Mouse (Mus musculus): ENCODE data around the gene Klhl35. TPM values are rescaled to one million over a fixed set of nuclear protein-coding genes. Genes with fewer than 3 reads are reported as not detected.
A peak's percentile ranks its signal among the peaks of the same experiment; 100 is the strongest.

Klhl35 gene
- polyA plus RNA-seq, 1 experiment from 2014 or later = 0.63 TPM

DNA sequence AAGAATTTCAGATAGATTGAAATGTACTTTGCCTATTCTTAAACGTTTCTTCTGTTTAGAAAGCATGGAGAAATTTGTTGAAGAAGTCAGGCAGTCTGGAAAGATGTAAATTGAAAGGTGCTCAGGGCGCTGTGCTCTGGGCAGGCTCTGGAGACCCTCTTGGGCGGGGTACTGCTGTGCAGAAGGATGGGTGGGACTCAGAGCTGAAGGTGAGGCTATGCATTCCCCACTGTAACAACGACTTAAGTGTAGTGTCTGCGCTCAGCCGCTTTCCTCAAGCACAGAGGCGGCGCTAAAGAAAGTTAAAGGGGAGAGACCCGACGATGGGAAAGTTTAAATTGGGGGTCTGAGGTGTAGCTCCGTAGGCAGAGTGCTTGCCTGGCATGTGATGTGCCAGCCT lies 35.6 kb upstream of the Klhl35 start:
- no peak for ATAC-seq (replicated peaks; ENCODE audit: extremely low read depth, insufficient read depth, low FRiP score)
- no peak overlapping the region for H3K4me3 ChIP-seq (ENCODE audit: low read length)
- 0 out of 2 replicates have a peak, but pooled peaks cover under 1% of the 10 kb centered on the region for H3K36me3 ChIP-seq (ENCODE audit: control insufficient read depth, insufficient read depth)
- no peak overlapping the region for H3K27ac ChIP-seq (ENCODE audit: low read length)
- 71% methylated on average over 11 of the region's 11 CpGs for WGBS
- no peaks in the 10 kb centered on the region for H3K27me3 ChIP-seq (ENCODE audit: control insufficient read depth, insufficient read depth, low read length)
- peaks cover 17% of the 10 kb centered on the region for H3K4me1 ChIP-seq (ENCODE audit: control insufficient read depth, insufficient read depth, low read length)
- H3K9me3 ChIP-seq (replicated peaks; ENCODE audit: control insufficient read depth, low read length) = no peaks in the 10 kb centered on the region
- H3K9ac ChIP-seq (ENCODE audit: low read length) = no peak overlapping the region
- H3K4me2 ChIP-seq (ENCODE audit: low read depth, low read length) = no peak overlapping the region

DNA sequence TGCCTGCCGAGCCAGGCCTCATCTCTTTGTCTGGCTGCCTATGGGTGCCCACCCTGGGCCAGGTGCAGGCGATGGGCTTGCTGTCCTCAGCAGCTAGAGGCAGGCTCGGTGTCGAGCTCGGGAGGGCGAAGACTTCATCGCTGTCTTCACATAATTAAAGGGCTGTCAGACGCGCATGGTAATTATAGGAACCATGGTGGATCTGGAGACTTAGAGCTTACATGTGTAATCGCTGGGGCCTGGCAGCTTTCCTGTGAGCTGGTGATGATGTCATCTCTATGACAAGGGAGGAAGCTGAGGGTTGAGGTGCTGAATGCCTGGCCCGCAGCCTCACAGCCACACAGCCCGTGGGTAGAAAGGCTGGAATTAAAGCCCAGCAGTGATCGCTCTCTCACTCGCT lies 33.6 kb upstream of the Klhl35 start:
- WGBS = 37% methylated on average over 14 of the region's 14 CpGs
- ATAC-seq (replicated peaks; ENCODE audit: extremely low read depth, insufficient read depth, low FRiP score) = peak; percentile 26; the same call in 1 of the 2 replicates
- peaks cover 17% of the 10 kb centered on the region for H3K4me1 ChIP-seq (ENCODE audit: control insufficient read depth, insufficient read depth, low read length)
- peak overlapping the region; percentile 2 for H3K9ac ChIP-seq (ENCODE audit: low read length)
- peak overlapping the region; percentile 32 for H3K27ac ChIP-seq (ENCODE audit: low read length)
- no peaks in the 10 kb centered on the region for H3K36me3 ChIP-seq (ENCODE audit: control insufficient read depth, insufficient read depth)
- H3K4me2 ChIP-seq (ENCODE audit: low read depth, low read length) = no peak overlapping the region
- no peaks in the 10 kb centered on the region for H3K9me3 ChIP-seq (replicated peaks; ENCODE audit: control insufficient read depth, low read length)
- H3K27me3 ChIP-seq (ENCODE audit: control insufficient read depth, insufficient read depth, low read length) = no peaks in the 10 kb centered on the region
- no peak overlapping the region for H3K4me3 ChIP-seq (ENCODE audit: low read length)

- H3K9ac ChIP-seq (ENCODE audit: low read length) = no peak overlapping the region
- ATAC-seq (replicated peaks; ENCODE audit: extremely low read depth, insufficient read depth, low FRiP score) = no peak
- no peak overlapping the region for H3K4me2 ChIP-seq (ENCODE audit: low read depth, low read length)
- no peak overlapping the region for H3K4me3 ChIP-seq (ENCODE audit: low read length)
- no peaks in the 10 kb centered on the region for H3K36me3 ChIP-seq (ENCODE audit: control insufficient read depth, insufficient read depth)
- H3K9me3 ChIP-seq (replicated peaks; ENCODE audit: control insufficient read depth, low read length) = no peaks in the 10 kb centered on the region
- H3K4me1 ChIP-seq (ENCODE audit: control insufficient read depth, insufficient read depth, low read length) = peaks cover 17% of the 10 kb centered on the region
- WGBS = 81% methylated on average over 6 of the region's 6 CpGs
- no peaks in the 10 kb centered on the region for H3K27me3 ChIP-seq (ENCODE audit: control insufficient read depth, insufficient read depth, low read length)
- no peak overlapping the region for H3K27ac ChIP-seq (ENCODE audit: low read length)
These were observed 32.9 kb upstream of the Klhl35 start for GRCm38 (mm10) chr7:99432863-99433262.

GRCm38 (mm10) chr7:99434672-99435250 lies 31.0 kb upstream of the Klhl35 start:
- no peak for ATAC-seq (replicated peaks; ENCODE audit: extremely low read depth, insufficient read depth, low FRiP score)
- H3K36me3 ChIP-seq (ENCODE audit: control insufficient read depth, insufficient read depth) = no peaks in the 10 kb centered on the region
- H3K27me3 ChIP-seq (ENCODE audit: control insufficient read depth, insufficient read depth, low read length) = no peaks in the 10 kb centered on the region
- 55% methylated on average over 12 of the region's 12 CpGs for WGBS
- H3K4me1 ChIP-seq (ENCODE audit: control insufficient read depth, insufficient read depth, low read length) = peaks cover 17% of the 10 kb centered on the region
- H3K4me3 ChIP-seq (ENCODE audit: low read length) = no peak overlapping the region
- H3K4me2 ChIP-seq (ENCODE audit: low read depth, low read length) = no peak overlapping the region
- H3K27ac ChIP-seq (ENCODE audit: low read length) = no peak overlapping the region
- H3K9ac ChIP-seq (ENCODE audit: low read length) = no peak overlapping the region
- no peaks in the 10 kb centered on the region for H3K9me3 ChIP-seq (replicated peaks; ENCODE audit: control insufficient read depth, low read length)

GRCm38 (mm10) chr7:99436530-99436929 lies 29.3 kb upstream of the Klhl35 start:
- Histone ChIP-seq H3K4me3 (ENCODE audit: low read length) (no peak overlapping the region), H3K27ac (ENCODE audit: low read length) (no peak overlapping the region), H3K4me1 (ENCODE audit: control insufficient read depth, insufficient read depth, low read length) (peaks cover 26% of the 10 kb centered on the region), H3K27me3 (ENCODE audit: control insufficient read depth, insufficient read depth, low read length) (no peaks in the 10 kb centered on the region), H3K9ac (ENCODE audit: low read length) (no peak overlapping the region), H3K9me3 (replicated peaks; ENCODE audit: control insufficient read depth, low read length) (no peaks in the 10 kb centered on the region), H3K4me2 (ENCODE audit: low read depth, low read length) (no peak overlapping the region), H3K36me3 (ENCODE audit: control insufficient read depth, insufficient read depth) (no peaks in the 10 kb centered on the region)
- WGBS = 27% methylated on average over 4 of the region's 4 CpGs
- ATAC-seq (replicated peaks; ENCODE audit: extremely low read depth, insufficient read depth, low FRiP score) = no peak

GRCm38 (mm10) chr7:99438881-99439280 lies 26.9 kb upstream of the Klhl35 start:
- no peak for ATAC-seq (replicated peaks; ENCODE audit: extremely low read depth, insufficient read depth, low FRiP score)
- H3K9ac ChIP-seq (ENCODE audit: low read length) = no peak overlapping the region
- no peak overlapping the region for H3K27ac ChIP-seq (ENCODE audit: low read length)
- H3K9me3 ChIP-seq (replicated peaks; ENCODE audit: control insufficient read depth, low read length) = no peaks in the 10 kb centered on the region
- H3K4me3 ChIP-seq (ENCODE audit: low read length) = no peak overlapping the region
- H3K4me2 ChIP-seq (ENCODE audit: low read depth, low read length) = no peak overlapping the region
- no peaks in the 10 kb centered on the region for H3K27me3 ChIP-seq (ENCODE audit: control insufficient read depth, insufficient read depth, low read length)
- H3K36me3 ChIP-seq (ENCODE audit: control insufficient read depth, insufficient read depth) = no peaks in the 10 kb centered on the region
- H3K4me1 ChIP-seq (ENCODE audit: control insufficient read depth, insufficient read depth, low read length) = peaks cover 31% of the 10 kb centered on the region
- WGBS = 72% methylated on average over 10 of the region's 10 CpGs

- Histone ChIP-seq H3K9ac (ENCODE audit: low read length) (peak overlapping the region; percentile 54), H3K36me3 (ENCODE audit: control insufficient read depth, insufficient read depth) (peaks cover 3% of the 10 kb centered on the region; the same call in 1 of the 2 replicates), H3K4me3 (ENCODE audit: low read length) (no peak overlapping the region), H3K4me2 (ENCODE audit: low read depth, low read length) (peak overlapping the region; percentile 42), H3K27me3 (ENCODE audit: control insufficient read depth, insufficient read depth, low read length) (no peaks in the 10 kb centered on the region), H3K9me3 (replicated peaks; ENCODE audit: control insufficient read depth, low read length) (no peaks in the 10 kb centered on the region), H3K4me1 (ENCODE audit: control insufficient read depth, insufficient read depth, low read length) (peaks cover 27% of the 10 kb centered on the region), H3K27ac (ENCODE audit: low read length) (peak overlapping the region; percentile 92)
- 11% methylated on average over 6 of the region's 6 CpGs for WGBS
- ATAC-seq (replicated peaks; ENCODE audit: extremely low read depth, insufficient read depth, low FRiP score) = peak; percentile 97
These were observed 24.2 kb upstream of the Klhl35 start for GRCm38 (mm10) chr7:99441534-99442072.

- peaks cover 3% of the 10 kb centered on the region; the same call in 1 of the 2 replicates for H3K36me3 ChIP-seq (ENCODE audit: control insufficient read depth, insufficient read depth)
- peak overlapping the region; percentile 34; the same call in 1 of the 2 replicates for H3K9ac ChIP-seq (ENCODE audit: low read length)
- no peak overlapping the region for H3K27ac ChIP-seq (ENCODE audit: low read length)
- peaks cover 27% of the 10 kb centered on the region for H3K4me1 ChIP-seq (ENCODE audit: control insufficient read depth, insufficient read depth, low read length)
- WGBS = 46% methylated on average over 5 of the region's 5 CpGs
- no peak for ATAC-seq (replicated peaks; ENCODE audit: extremely low read depth, insufficient read depth, low FRiP score)
- H3K27me3 ChIP-seq (ENCODE audit: control insufficient read depth, insufficient read depth, low read length) = no peaks in the 10 kb centered on the region
- H3K9me3 ChIP-seq (replicated peaks; ENCODE audit: control insufficient read depth, low read length) = no peaks in the 10 kb centered on the region
- H3K4me3 ChIP-seq (ENCODE audit: low read length) = no peak overlapping the region
- H3K4me2 ChIP-seq (ENCODE audit: low read depth, low read length) = no peak overlapping the region
These were observed 22.6 kb upstream of the Klhl35 start for GRCm38 (mm10) chr7:99443164-99443563.

DNA sequence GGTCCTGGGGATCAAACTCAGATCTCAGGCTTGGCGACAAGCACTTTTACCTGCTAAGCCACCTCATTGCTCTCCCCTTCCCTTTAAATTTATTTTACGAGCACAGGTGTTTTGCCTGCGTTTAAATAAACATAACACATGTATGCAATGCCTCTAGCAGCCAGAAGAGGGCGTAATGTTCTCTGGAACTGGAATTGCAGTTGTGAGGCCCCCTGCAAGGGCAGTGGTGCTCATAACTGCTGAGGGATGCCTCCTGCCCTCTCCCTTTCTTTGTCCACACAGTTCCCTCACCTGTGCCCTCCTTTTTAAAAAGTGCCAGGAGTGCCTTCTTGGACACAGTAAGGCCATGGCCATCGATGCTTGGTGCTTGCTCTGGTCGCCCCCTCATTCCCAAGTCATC lies 21.8 kb upstream of the Klhl35 start:
- no peak for ATAC-seq (replicated peaks; ENCODE audit: extremely low read depth, insufficient read depth, low FRiP score)
- H3K27ac ChIP-seq (ENCODE audit: low read length) = no peak overlapping the region
- peaks cover 3% of the 10 kb centered on the region; the same call in 1 of the 2 replicates for H3K36me3 ChIP-seq (ENCODE audit: control insufficient read depth, insufficient read depth)
- H3K9ac ChIP-seq (ENCODE audit: low read length) = no peak overlapping the region
- peaks cover 27% of the 10 kb centered on the region for H3K4me1 ChIP-seq (ENCODE audit: control insufficient read depth, insufficient read depth, low read length)
- 75% methylated on average over 6 of the region's 6 CpGs for WGBS
- no peaks in the 10 kb centered on the region for H3K27me3 ChIP-seq (ENCODE audit: control insufficient read depth, insufficient read depth, low read length)
- H3K4me3 ChIP-seq (ENCODE audit: low read length) = no peak overlapping the region
- no peaks in the 10 kb centered on the region for H3K9me3 ChIP-seq (replicated peaks; ENCODE audit: control insufficient read depth, low read length)
- no peak overlapping the region for H3K4me2 ChIP-seq (ENCODE audit: low read depth, low read length)
